Comparison of ENCODE assay signal across 11 mouse cellular contexts in the genomic region with DNA sequence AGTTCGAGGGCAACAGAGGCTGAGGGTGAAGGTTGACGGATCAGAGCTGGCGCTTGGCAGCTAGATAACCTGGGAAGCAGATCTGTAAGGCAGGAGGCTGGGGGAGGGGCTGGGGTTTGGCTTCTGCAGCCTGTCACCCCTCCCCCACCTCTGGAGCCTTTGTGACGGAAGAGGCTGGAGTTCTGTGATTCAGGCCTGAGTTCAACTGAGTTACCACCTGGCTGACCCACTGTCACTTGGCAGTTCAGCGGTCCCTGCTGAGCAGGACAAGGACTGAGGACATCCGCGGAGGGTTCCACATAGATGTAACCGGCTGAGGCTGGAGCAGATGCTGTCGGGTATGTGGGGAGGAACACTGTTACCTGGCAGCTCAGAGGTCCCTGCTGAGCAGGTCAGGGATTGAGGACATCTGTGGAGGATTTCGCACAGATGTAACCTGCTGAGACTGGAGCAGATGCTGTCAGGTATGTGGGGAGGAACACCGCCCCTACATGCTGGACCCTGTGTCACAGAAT.
DNase-seq lines count a peak whose midpoint lies in the region; ATAC-seq lines count a peak whose summit lies in the region.
"Had no signal": no experiment of that assay in that cellular context is flagged by ENCODE, and none has a peak within 500 bp of the region (broad histone marks: within the 10 kb centered on the region; RNA-seq: fewer than 3 reads in every experiment).

No protein-coding gene starts in this region.

- WGBS in forebrain, embryonic 10.5 days: 24% methylated on average over 11 of the region's 11 CpGs
- WGBS in forebrain, embryonic 16.5 days: 26% methylated on average over 11 of the region's 11 CpGs
- 27% methylated on average over 11 of the region's 11 CpGs for WGBS in neural tube, embryonic 15.5 days
- 20% methylated on average over 11 of the region's 11 CpGs for WGBS in hindbrain, embryonic 15.5 days

- H3K36me3 ChIP-seq in forebrain, embryonic 10.5 days (replicated peaks): no peaks in the 10 kb centered on the region
- no peaks in the 10 kb centered on the region for H3K36me3 ChIP-seq in forebrain, embryonic 16.5 days (ENCODE audit: control insufficient read depth, insufficient read depth)
- no peaks in the 10 kb centered on the region for H3K36me3 ChIP-seq in neural tube, embryonic 15.5 days
- H3K36me3 ChIP-seq in hindbrain, embryonic 15.5 days: no peaks in the 10 kb centered on the region

- peaks cover 7% of the 10 kb centered on the region for H3K4me1 ChIP-seq in forebrain, embryonic 10.5 days
- H3K4me1 ChIP-seq in forebrain, embryonic 16.5 days (replicated peaks; ENCODE audit: control insufficient read depth, insufficient read depth, low read length): peaks cover 4% of the 10 kb centered on the region; the same call in 1 of the 2 replicates
- no peaks in the 10 kb centered on the region for H3K4me1 ChIP-seq in neural tube, embryonic 15.5 days
- no peaks in the 10 kb centered on the region for H3K4me1 ChIP-seq in hindbrain, embryonic 15.5 days (replicated peaks)

- no peak overlapping the region for H3K9ac ChIP-seq in forebrain, embryonic 16.5 days (replicated peaks; ENCODE audit: low read depth, low read length)
- H3K9ac ChIP-seq in neural tube, embryonic 15.5 days (replicated peaks): no peak overlapping the region
- no peak overlapping the region for H3K9ac ChIP-seq in hindbrain, embryonic 15.5 days
- H3K9ac ChIP-seq: liver, embryonic 14.5 days had no signal

- no peak for ATAC-seq in forebrain, embryonic 16.5 days
- no peak for ATAC-seq in neural tube, embryonic 15.5 days (ENCODE audit: low FRiP score)
- ATAC-seq in hindbrain, embryonic 15.5 days (ENCODE audit: low FRiP score, low read depth): peak; percentile 69; the same call in 1 of the 2 replicates

- no peaks in the 10 kb centered on the region for H3K9me3 ChIP-seq in forebrain, embryonic 10.5 days
- no peaks in the 10 kb centered on the region for H3K9me3 ChIP-seq in forebrain, embryonic 16.5 days (ENCODE audit: control insufficient read depth, low read length)
- no peaks in the 10 kb centered on the region for H3K9me3 ChIP-seq in neural tube, embryonic 15.5 days (replicated peaks)
- H3K9me3 ChIP-seq in hindbrain, embryonic 15.5 days: no peaks in the 10 kb centered on the region

- DNase-seq in forebrain, embryonic 10.5 days (ENCODE audit: extremely low spot score, low spot score): peak; percentile 28
- peak; percentile 33 for DNase-seq in neural tube, embryonic 10.5 days (ENCODE audit: extremely low spot score, low spot score)
- DNase-seq in yolk sac, embryonic 10.5 days (ENCODE audit: low spot score): peak; percentile 21
- no peak for DNase-seq in frontal cortex, postnatal 36 days (ENCODE audit: low spot score in 2 of 2)
- no peak for DNase-seq in Muller cell, postnatal 12 days (ENCODE audit: inconsistent ontology term)
- DNase-seq: adrenal gland, adult 2 months; heart, adult 18-20 months had no signal

- peak overlapping the region; percentile 23 for H3K4me3 ChIP-seq in forebrain, embryonic 10.5 days
- no peak overlapping the region for H3K4me3 ChIP-seq in forebrain, embryonic 16.5 days (replicated peaks; ENCODE audit: low read length)
- no peak overlapping the region for H3K4me3 ChIP-seq in neural tube, embryonic 15.5 days (replicated peaks)
- H3K4me3 ChIP-seq in hindbrain, embryonic 15.5 days: no peak overlapping the region

- peak overlapping the region; percentile 62 for H3K27ac ChIP-seq in forebrain, embryonic 10.5 days
- no peak overlapping the region for H3K27ac ChIP-seq in forebrain, embryonic 16.5 days (ENCODE audit: low read length)
- no peak overlapping the region for H3K27ac ChIP-seq in neural tube, embryonic 15.5 days (replicated peaks)
- no peak overlapping the region for H3K27ac ChIP-seq in hindbrain, embryonic 15.5 days (replicated peaks)
- H3K27ac ChIP-seq: liver, embryonic 14.5 days had no signal

- H3K4me2 ChIP-seq in forebrain, embryonic 16.5 days (ENCODE audit: low read length): no peak overlapping the region
- no peak overlapping the region for H3K4me2 ChIP-seq in neural tube, embryonic 15.5 days
- H3K4me2 ChIP-seq in hindbrain, embryonic 15.5 days: no peak overlapping the region

- no peaks in the 10 kb centered on the region for H3K27me3 ChIP-seq in forebrain, embryonic 10.5 days (ENCODE audit: poor library complexity, severe bottlenecking)
- H3K27me3 ChIP-seq in forebrain, embryonic 16.5 days (replicated peaks; ENCODE audit: control insufficient read depth, insufficient read depth, low read length): no peaks in the 10 kb centered on the region
- H3K27me3 ChIP-seq in neural tube, embryonic 15.5 days (replicated peaks): no peaks in the 10 kb centered on the region
- H3K27me3 ChIP-seq in hindbrain, embryonic 15.5 days: no peaks in the 10 kb centered on the region

Comparison
In these comparisons a context has a peak if more than half of its experiments do, and no peak if none do; other contexts are left out.
1. DNase-seq: peak in forebrain, embryonic 10.5 days (single experiment), neural tube, embryonic 10.5 days (single experiment) and yolk sac, embryonic 10.5 days (single experiment); none in frontal cortex, postnatal 36 days (0 of 2) and Muller cell, postnatal 12 days (single experiment).